Mouse (Mus musculus): ENCODE measurements around the gene Phactr1.

DNA sequence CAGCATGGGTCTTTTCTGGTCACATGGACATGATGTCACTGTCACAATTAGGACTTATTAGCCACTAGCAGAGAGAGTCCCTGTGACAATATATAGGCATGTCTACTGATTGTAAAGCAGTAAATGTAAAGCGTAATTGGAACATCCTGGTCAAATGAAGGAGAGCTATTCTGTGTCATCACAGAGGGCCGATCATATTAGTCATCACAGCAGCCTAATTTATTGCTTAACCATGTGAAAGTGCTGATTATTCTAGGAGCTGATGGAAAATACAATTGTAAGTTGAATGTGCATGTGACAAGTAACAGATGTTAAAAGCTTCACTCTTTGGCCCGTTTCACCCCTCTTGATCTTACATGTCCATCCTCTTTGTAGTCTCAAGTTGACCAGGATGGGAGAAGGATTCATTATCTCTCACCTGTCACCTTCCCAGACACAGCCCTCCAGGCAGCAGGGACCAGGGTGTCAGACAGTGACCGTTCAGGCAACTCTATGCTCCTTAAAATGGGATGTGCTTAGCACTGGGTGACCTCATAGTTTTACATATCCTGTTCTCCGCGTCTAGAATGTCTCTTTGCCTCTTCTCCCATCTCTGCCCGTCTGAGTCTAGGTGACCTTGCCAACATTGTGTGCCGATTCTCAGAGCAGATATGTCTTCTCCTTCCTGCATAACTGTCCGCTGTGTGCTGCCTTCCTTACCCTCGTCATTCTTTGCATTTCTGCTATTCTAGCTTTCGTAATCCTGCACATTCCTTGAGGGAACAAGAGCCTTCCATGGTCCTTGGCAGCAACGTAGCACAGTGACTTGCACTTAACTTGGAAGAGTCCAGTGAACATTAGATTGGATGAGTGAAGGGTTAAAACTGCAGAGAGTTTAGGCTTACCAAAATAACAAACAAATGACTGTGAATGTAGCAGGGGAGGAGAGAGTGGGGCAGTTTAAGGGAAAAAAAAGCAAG is 209.4 kb downstream of the Phactr1 start:
- no peak for TF ChIP-seq CTCF (IDR thresholded peaks at IDR 0.05; ENCODE audit: borderline replicate concordance, insufficient read depth, low read depth, low read length)
- TF ChIP-seq POLR2A (IDR thresholded peaks at IDR 0.05; ENCODE audit: borderline replicate concordance, insufficient read depth, low read length) = no peak

Data from cerebellum, adult 2 months (tissue).